Mouse (Mus musculus) midbrain, postnatal 0 days (tissue): ENCODE data around the gene Rora. TPM values are rescaled to one million over a fixed set of nuclear protein-coding genes. Genes with fewer than 3 reads are reported as not detected.

ENCODE experiments used
- ATAC-seq: fragments of 200-750 bp; cut with Nextera tagmentation; 2 replicates; pipeline ENCODE4 v1.8.0; 2017; ENCODE audit warnings: moderate number of reproducible peaks, mild to moderate bottlenecking, moderate TSS enrichment, moderate library complexity; ENCODE audit not compliant: low FRiP score
- DNase-seq: peaks from one replicate; pipeline ENCODE4 v3.0.0-alpha.2; 2015; ENCODE audit warnings: low spot score
- H3K27ac ChIP-seq: fragments of 300-500 bp; sonication (generic); 2 replicates; pipeline ENCODE4 v1.5.1; 2014; ENCODE audit warnings: low read depth, mild to moderate bottlenecking, low read length, mixed read lengths
- H3K27me3 ChIP-seq: fragments of 300-500 bp; sonication (generic); 2 replicates; pipeline ENCODE4 v1.6.1; 2014; ENCODE audit warnings: low read length, control low read depth, mixed read lengths; ENCODE audit not compliant: insufficient read depth
- H3K36me3 ChIP-seq: fragments of 300-500 bp; sonication (generic); 2 replicates; pipeline ENCODE4 v1.6.1; 2014; ENCODE audit warnings: low read length, control low read depth, mixed read lengths; ENCODE audit not compliant: insufficient read depth
- H3K4me1 ChIP-seq: fragments of 300-500 bp; sonication (generic); 2 replicates; pipeline ENCODE4 v1.6.1; 2014; ENCODE audit warnings: mild to moderate bottlenecking, control low read depth, antibody characterized with exemption, low read length, mixed read lengths; ENCODE audit not compliant: insufficient read depth
- H3K4me2 ChIP-seq: fragments of 300-500 bp; sonication (generic); 2 replicates; pipeline ENCODE4 v1.6.1; 2014; ENCODE audit warnings: low read depth, mild to moderate bottlenecking, low read length, mixed read lengths; ENCODE audit not compliant: poor library complexity, severe bottlenecking
- H3K4me3 ChIP-seq: fragments of 300-500 bp; sonication (generic); 2 replicates; pipeline ENCODE4 v1.5.1; 2014; ENCODE audit warnings: low read depth, mild to moderate bottlenecking, low read length, moderate library complexity
- H3K9ac ChIP-seq: fragments of 300-500 bp; sonication (generic); replicated peaks from 2 replicates; pipeline ENCODE4 v1.6.1; 2014; ENCODE audit warnings: mild to moderate bottlenecking, low read length, moderate library complexity, mixed read lengths; ENCODE audit not compliant: poor library complexity, severe bottlenecking
- H3K9me3 ChIP-seq: fragments of 300-500 bp; sonication (generic); 2 replicates; pipeline ENCODE4 v1.6.1; 2016; ENCODE audit warnings: low read length, control low read depth
- CTCF ChIP-seq: IDR thresholded peaks from 2 replicates; pipeline ENCODE4 v1.5.1; 2016; ENCODE audit warnings: antibody characterized with exemption, mild to moderate bottlenecking
- WGBS: fragments of 180-500 bp; shearing (Covaris S2); extraction: QIAGEN DNeasy Blood & Tissue Kit; methylation state at CpG from one replicate; pipeline ENCODE4 v1.1.7; 2014; 5-methylcytosine and 5-hydroxymethylcytosine counted together
- polyA plus RNA-seq: library from polyadenylated mRNA; unstranded; fragments of >200 nt; fragmentation: Nextera tagmentation; extraction: Ambion mirVana; gene quantifications from 2 replicates; pipeline ENCODE4 v1.2.1, GENCODE M21; 2015
- total RNA-seq: library from RNA; depleted of rRNA; stranded (reverse); fragments of >200 nt; gene quantifications from 2 replicates; pipeline ENCODE4 v1.2.3, GENCODE M21; 2014

Rora gene
- total and polyA plus RNA-seq, 2 experiments from 2014 or later = 28.2 to 49.6 TPM

DNA sequence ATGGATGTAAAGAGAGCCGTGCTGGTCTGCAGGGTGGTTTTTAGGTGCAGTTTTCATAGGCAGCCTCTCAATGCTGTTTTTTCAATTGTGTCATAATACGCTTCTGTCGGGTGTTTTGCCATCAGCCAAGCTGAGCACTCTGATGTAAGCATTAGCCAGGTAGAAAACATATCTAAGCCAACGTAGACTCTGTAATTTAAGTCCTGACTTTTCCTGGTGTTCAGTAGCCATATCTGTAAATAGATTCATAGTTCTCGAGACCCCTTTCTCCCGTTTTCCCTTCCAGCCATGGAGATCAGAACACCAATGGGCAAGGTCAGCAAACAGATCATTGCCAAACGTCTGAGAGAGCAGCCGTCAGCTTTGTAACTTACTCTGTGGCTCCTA, 640.1 kb downstream of the Rora start:
- 83% methylated on average over 8 of the region's 8 CpGs for WGBS
- H3K4me2 ChIP-seq = peak overlapping the region; percentile 2; the same call in 1 of the 2 replicates
- H3K27me3 ChIP-seq = no peaks in the 10 kb centered on the region
- no peak overlapping the region for H3K9ac ChIP-seq
- no peaks in the 10 kb centered on the region; the same call in 1 of the 2 replicates for H3K4me1 ChIP-seq
- DNase-seq = no peak
- no peak for ATAC-seq
- H3K27ac ChIP-seq = no peak overlapping the region
- H3K9me3 ChIP-seq = no peaks in the 10 kb centered on the region
- H3K36me3 ChIP-seq = no peaks in the 10 kb centered on the region
- H3K4me3 ChIP-seq = no peak overlapping the region
- TF ChIP-seq CTCF = no peak

DNA sequence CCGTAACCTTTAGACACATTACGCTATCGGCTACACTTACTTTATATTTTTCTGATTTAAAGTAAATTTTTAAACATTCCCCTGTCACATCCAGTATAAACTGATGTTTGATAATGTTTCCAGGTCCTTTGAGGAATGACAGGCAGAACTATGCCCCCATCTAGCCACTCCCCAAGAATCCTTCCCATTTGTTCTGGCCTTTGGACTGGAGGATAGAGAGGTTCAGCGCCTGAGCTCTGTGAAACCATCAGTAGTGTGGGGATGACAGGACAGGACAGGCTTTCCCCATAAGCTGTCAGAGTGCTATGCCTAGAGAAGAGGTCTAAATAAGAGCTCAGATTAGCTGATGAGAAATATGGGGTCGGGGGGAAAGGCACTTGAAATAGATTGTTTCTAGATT, 640.8 kb downstream of the Rora start:
- WGBS = 85% methylated on average over 5 of the region's 5 CpGs
- DNase-seq = no peak
- ATAC-seq = no peak

DNA sequence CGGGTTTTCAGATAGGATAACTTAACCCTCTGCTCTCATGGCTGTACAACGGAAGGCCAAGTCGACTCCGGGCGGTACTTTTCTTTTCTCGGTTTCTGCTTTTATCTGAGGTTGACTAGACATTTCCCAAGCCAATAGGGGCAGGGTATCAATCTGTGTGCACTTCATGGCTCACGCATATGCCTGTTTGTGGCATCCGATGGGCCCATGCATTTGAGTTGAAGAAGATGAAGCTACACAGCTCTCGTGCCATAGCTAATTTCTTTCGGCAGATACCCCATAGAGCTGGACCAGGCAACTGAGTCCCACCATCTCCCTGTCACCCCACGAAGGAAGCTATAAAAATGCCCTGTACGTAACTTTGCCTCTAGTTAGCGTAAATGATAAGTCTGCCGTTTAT, 641.3 kb downstream of the Rora start:
- H3K4me3 ChIP-seq = no peak overlapping the region
- H3K4me2 ChIP-seq = no peak overlapping the region
- no peak overlapping the region for H3K9ac ChIP-seq
- no peak overlapping the region for H3K27ac ChIP-seq
- no peak for TF ChIP-seq CTCF
- H3K36me3 ChIP-seq = no peaks in the 10 kb centered on the region
- ATAC-seq = no peak
- DNase-seq = no peak
- WGBS = 89% methylated on average over 14 of the region's 14 CpGs
- no peaks in the 10 kb centered on the region for H3K9me3 ChIP-seq
- no peaks in the 10 kb centered on the region for H3K27me3 ChIP-seq
- H3K4me1 ChIP-seq = no peaks in the 10 kb centered on the region; the same call in 1 of the 2 replicates

More for the DNA sequence above, 640.8 kb downstream of the Rora start:
- no peaks in the 10 kb centered on the region for H3K36me3 ChIP-seq
- H3K27me3 ChIP-seq = no peaks in the 10 kb centered on the region
- no peaks in the 10 kb centered on the region for H3K9me3 ChIP-seq
- H3K4me2 ChIP-seq = no peak overlapping the region
- no peak overlapping the region for H3K27ac ChIP-seq
- no peak overlapping the region for H3K9ac ChIP-seq
- TF ChIP-seq CTCF = no peak
- H3K4me1 ChIP-seq = no peaks in the 10 kb centered on the region; the same call in 1 of the 2 replicates
- H3K4me3 ChIP-seq = no peak overlapping the region

DNA sequence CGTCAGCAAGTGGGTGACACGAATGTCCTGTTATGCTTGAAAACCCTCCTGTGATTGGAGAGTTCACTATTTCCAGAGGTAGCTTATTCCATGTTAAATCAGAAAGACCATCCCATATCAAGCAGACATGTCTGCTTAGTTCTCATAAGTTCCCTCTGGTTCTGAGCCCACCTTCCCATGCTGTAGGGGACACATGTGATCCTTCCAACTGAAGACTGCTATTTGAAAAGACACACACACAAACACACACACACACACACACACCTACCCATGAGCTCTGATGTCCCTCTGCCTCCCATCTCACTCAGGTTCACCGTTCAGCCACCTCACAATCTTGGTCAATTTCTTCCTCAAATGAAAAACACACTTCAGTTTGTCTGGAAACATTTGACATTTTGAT, 642.2 kb downstream of the Rora start:
- Histone ChIP-seq H3K4me2 (no peak overlapping the region), H3K27me3 (no peaks in the 10 kb centered on the region), H3K4me3 (no peak overlapping the region), H3K9ac (no peak overlapping the region), H3K9me3 (no peaks in the 10 kb centered on the region), H3K27ac (no peak overlapping the region), H3K36me3 (no peaks in the 10 kb centered on the region), H3K4me1 (no peaks in the 10 kb centered on the region)
- 85% methylated on average over 3 of the region's 3 CpGs for WGBS
- no peak for ATAC-seq
- no peak for DNase-seq
- TF ChIP-seq CTCF = no peak

DNA sequence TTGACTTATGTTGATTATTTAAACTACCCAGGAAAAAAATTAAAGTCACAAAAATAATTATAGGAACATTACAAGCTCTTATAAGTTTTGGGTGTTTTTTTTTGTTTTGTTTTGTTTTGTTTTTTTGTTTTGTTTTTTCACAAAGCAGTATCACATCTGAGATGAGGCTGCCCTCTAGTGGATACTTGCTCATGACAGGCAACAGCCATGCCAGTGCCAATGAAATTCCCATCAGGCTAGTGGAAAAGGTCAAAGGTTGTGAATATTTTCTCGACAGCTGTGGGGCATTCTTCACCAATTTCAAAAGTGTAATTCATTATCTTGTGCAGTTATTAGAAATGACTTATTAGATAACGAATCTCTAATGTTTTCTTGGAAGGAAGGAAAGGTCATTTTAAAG, 642.8 kb downstream of the Rora start:
- no peak overlapping the region for H3K9ac ChIP-seq
- no peak overlapping the region for H3K27ac ChIP-seq
- DNase-seq (peak; percentile 87), ATAC-seq (no peak)
- H3K9me3 ChIP-seq = no peaks in the 10 kb centered on the region
- peak; percentile 91 for TF ChIP-seq CTCF
- no peak overlapping the region for H3K4me2 ChIP-seq
- no peaks in the 10 kb centered on the region for H3K27me3 ChIP-seq
- H3K4me3 ChIP-seq = no peak overlapping the region
- no peaks in the 10 kb centered on the region for H3K36me3 ChIP-seq
- H3K4me1 ChIP-seq = no peaks in the 10 kb centered on the region
- 17% methylated on average over 2 of the region's 2 CpGs for WGBS

DNA sequence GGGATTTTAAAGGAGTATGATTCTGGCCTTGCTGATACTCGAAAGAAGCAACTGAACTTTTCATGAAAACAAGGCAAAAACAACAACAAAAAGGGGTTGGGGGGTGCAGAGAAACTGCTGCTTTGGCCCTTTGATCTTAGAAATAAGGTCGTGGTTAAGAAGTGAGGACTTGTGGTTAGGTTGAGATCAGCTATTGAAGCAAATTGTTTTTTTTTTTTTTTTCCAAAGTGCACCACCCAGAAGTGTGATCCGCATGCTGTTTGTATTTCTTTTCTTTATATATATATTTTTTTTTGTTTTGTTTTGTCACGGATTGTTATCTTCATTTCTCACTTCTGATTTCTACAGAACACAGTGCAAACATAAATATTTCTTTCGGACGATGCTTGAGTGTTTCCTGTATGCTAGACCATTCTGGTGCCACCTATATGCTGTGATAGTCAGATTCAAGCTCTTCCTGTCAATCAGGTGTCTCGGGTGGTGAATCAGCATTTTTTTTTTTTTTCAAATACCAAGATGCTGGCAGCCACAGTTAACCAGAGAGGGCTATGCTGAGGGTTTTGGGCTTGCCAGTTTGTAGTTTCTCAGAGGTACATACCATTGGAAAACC, 644.3 kb downstream of the Rora start:
- no peaks in the 10 kb centered on the region for H3K9me3 ChIP-seq
- no peak overlapping the region for H3K4me3 ChIP-seq
- no peak overlapping the region for H3K9ac ChIP-seq
- H3K4me1 ChIP-seq = no peaks in the 10 kb centered on the region
- no peak overlapping the region for H3K4me2 ChIP-seq
- TF ChIP-seq CTCF = no peak
- H3K27ac ChIP-seq = no peak overlapping the region
- 77% methylated on average over 7 of the region's 7 CpGs for WGBS
- H3K27me3 ChIP-seq = no peaks in the 10 kb centered on the region
- DNase-seq = no peak
- no peaks in the 10 kb centered on the region for H3K36me3 ChIP-seq
- ATAC-seq = no peak
